Mouse (Mus musculus) stomach, postnatal 0 days (tissue): Measurements from ENCODE around the gene Ticam1.

Experiments
- CTCF ChIP-seq: IDR thresholded peaks from 2 replicates; pipeline ENCODE4 v1.5.1; 2016; ENCODE audit warnings: antibody characterized with exemption, low read depth, mild to moderate bottlenecking, moderate library complexity
- EP300 ChIP-seq: optimal IDR thresholded peaks from 2 replicates; pipeline ENCODE3; 2016; ENCODE audit warnings: antibody characterized with exemption

- TF ChIP-seq CTCF, result peak; percentile 67
- no peak for TF ChIP-seq EP300
Measured at GRCm38 (mm10) chr17:56305826-56306225, 29.2 kb upstream of the Ticam1 start.
